Mouse (Mus musculus): ENCODE data around the gene Cldn14. TPM values are rescaled to one million over a fixed set of nuclear protein-coding genes. Genes with fewer than 3 reads are reported as not detected.

The Cldn14 gene
- polyA plus RNA-seq, 1 experiment from 2014 or later = 0.91 TPM

DNA sequence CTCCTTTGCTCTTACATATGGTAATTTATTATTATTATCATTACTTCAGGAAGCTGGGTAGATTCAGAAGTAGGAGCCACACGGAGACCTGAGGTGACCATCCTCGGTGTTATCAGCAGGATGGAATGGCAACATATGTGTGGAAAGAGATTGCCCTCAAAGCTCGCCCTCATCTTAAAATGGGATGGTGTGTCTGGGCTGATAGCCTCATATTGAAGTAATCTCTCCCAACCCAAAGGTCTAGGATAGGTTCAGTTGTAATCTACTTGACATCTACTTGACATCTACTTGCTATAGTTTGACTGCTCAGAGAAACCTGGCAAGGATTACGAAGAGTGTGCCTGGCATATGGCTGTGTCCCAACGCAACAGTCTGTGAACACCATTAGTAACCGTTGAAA is 64.3 kb downstream of the Cldn14 start:
- H3K4me2 ChIP-seq = no peak overlapping the region
- H3K4me1 ChIP-seq (replicated peaks) = peaks cover 6% of the 10 kb centered on the region; the same call in 1 of the 2 replicates
- no peaks in the 10 kb centered on the region for H3K9me3 ChIP-seq (replicated peaks)
- DNase-seq (no peak), ATAC-seq (ENCODE audit: low read depth) (no peak)
- H3K27ac ChIP-seq = no peak overlapping the region
- H3K9ac ChIP-seq = no peak overlapping the region
- 24% methylated on average over 6 of the region's 6 CpGs for WGBS (ENCODE audit: insufficient replicate concordance)
- H3K4me3 ChIP-seq (replicated peaks) = no peak overlapping the region
- H3K36me3 ChIP-seq = no peaks in the 10 kb centered on the region
- peaks cover 18% of the 10 kb centered on the region for H3K27me3 ChIP-seq

DNA sequence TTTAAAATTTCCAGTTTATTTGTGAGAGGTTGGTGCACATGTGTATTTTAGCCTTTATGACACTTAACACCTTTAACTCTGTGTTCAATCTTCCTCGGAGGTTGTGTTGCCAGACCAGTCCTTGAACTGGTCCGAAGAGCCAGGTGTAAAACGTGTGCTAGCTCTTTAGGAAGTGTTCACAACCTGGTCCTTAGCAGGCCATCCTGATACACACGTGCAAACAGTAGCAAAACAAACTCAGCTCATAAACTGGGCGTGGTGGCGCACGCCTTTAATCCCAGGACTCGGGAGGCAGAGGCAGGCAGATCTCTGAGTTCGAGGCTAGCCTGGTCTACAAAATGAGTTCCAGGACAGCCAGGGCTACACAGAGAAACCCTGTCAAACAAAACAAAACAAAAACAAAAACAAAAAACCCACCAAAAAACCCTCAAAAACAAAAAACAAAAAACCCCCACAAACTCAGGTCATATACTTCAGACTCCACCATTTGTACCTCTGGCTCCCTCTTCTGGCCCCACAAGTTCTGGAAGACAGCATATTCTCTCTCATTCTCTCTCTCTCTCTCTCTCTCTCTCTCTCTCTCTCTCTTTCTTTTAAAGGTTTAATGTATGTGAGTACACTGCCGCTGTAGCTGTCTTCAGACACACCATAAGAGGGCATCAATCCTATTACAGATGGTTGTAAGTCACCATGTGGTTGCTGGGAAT is 65.7 kb downstream of the Cldn14 start:
- no peak overlapping the region for H3K9ac ChIP-seq
- ATAC-seq (ENCODE audit: low read depth) = no peak
- no peaks in the 10 kb centered on the region for H3K36me3 ChIP-seq
- H3K4me3 ChIP-seq (replicated peaks) = no peak overlapping the region
- no peaks in the 10 kb centered on the region for H3K9me3 ChIP-seq (replicated peaks)
- H3K27me3 ChIP-seq = peaks cover 16% of the 10 kb centered on the region
- DNase-seq = no peak
- H3K27ac ChIP-seq = no peak overlapping the region
- no peak overlapping the region for H3K4me2 ChIP-seq
- H3K4me1 ChIP-seq (replicated peaks) = peaks cover 12% of the 10 kb centered on the region; the same call in 1 of the 2 replicates
- WGBS (ENCODE audit: insufficient replicate concordance) = 74% methylated on average over 10 of the region's 10 CpGs

- ATAC-seq (ENCODE audit: low read depth) (no peak), DNase-seq (no peak)
- Histone ChIP-seq H3K9me3 (replicated peaks) (no peaks in the 10 kb centered on the region), H3K4me3 (replicated peaks) (no peak overlapping the region), H3K27me3 (peaks cover 22% of the 10 kb centered on the region), H3K27ac (no peak overlapping the region), H3K4me2 (no peak overlapping the region), H3K36me3 (no peaks in the 10 kb centered on the region), H3K9ac (no peak overlapping the region), H3K4me1 (replicated peaks) (peaks cover 12% of the 10 kb centered on the region; the same call in 1 of the 2 replicates)
- 71% methylated on average over 10 of the region's 10 CpGs for WGBS (ENCODE audit: insufficient replicate concordance)
Observed at GRCm38 (mm10) chr16:93941781-93942567, 66.7 kb downstream of the Cldn14 start.

GRCm38 (mm10) chr16:93939961-93940360 is 68.7 kb downstream of the Cldn14 start:
- Histone ChIP-seq H3K27ac (no peak overlapping the region), H3K9ac (no peak overlapping the region), H3K4me3 (replicated peaks) (no peak overlapping the region), H3K27me3 (peaks cover 36% of the 10 kb centered on the region), H3K36me3 (no peaks in the 10 kb centered on the region), H3K4me2 (no peak overlapping the region), H3K4me1 (replicated peaks) (peaks cover 15% of the 10 kb centered on the region), H3K9me3 (replicated peaks) (no peaks in the 10 kb centered on the region)
- DNase-seq (no peak), ATAC-seq (ENCODE audit: low read depth) (no peak)
- 67% methylated on average over 4 of the region's 4 CpGs for WGBS (ENCODE audit: insufficient replicate concordance)

- H3K4me1 ChIP-seq (replicated peaks) = peaks cover 21% of the 10 kb centered on the region
- peak overlapping the region; percentile 56 for H3K4me2 ChIP-seq
- H3K9ac ChIP-seq = peak overlapping the region; percentile 28; the same call in 1 of the 2 replicates
- no peak overlapping the region for H3K27ac ChIP-seq
- DNase-seq = peak; percentile 41
- H3K4me3 ChIP-seq (replicated peaks) = peak overlapping the region; percentile 43
- peaks cover 40% of the 10 kb centered on the region for H3K27me3 ChIP-seq
- no peaks in the 10 kb centered on the region for H3K36me3 ChIP-seq
- 5% methylated on average over 16 of the region's 16 CpGs for WGBS (ENCODE audit: insufficient replicate concordance)
- ATAC-seq (ENCODE audit: low read depth) = no peak
- no peaks in the 10 kb centered on the region for H3K9me3 ChIP-seq (replicated peaks)
Observed at GRCm38 (mm10) chr16:93938400-93938846, 70.2 kb downstream of the Cldn14 start.

- WGBS (ENCODE audit: insufficient replicate concordance) = 25% methylated on average over 7 of the region's 7 CpGs
Observed at GRCm38 (mm10) chr16:93935009-93935408, 73.6 kb downstream of the Cldn14 start.

GRCm38 (mm10) chr16:93934588-93934987 is 74.0 kb downstream of the Cldn14 start:
- peak overlapping the region; percentile 15; the same call in 1 of the 2 replicates for H3K4me2 ChIP-seq

More at GRCm38 (mm10) chr16:93935009-93935408, 73.6 kb downstream of the Cldn14 start:
- no peak for DNase-seq
- Histone ChIP-seq H3K4me3 (replicated peaks) (no peak overlapping the region), H3K36me3 (no peaks in the 10 kb centered on the region), H3K27me3 (peaks cover 50% of the 10 kb centered on the region), H3K27ac (no peak overlapping the region), H3K4me2 (peak overlapping the region; percentile 15; the same call in 1 of the 2 replicates), H3K9ac (no peak overlapping the region), H3K9me3 (replicated peaks) (no peaks in the 10 kb centered on the region), H3K4me1 (replicated peaks) (peaks cover 15% of the 10 kb centered on the region)
- ATAC-seq (ENCODE audit: low read depth) = no peak

DNA sequence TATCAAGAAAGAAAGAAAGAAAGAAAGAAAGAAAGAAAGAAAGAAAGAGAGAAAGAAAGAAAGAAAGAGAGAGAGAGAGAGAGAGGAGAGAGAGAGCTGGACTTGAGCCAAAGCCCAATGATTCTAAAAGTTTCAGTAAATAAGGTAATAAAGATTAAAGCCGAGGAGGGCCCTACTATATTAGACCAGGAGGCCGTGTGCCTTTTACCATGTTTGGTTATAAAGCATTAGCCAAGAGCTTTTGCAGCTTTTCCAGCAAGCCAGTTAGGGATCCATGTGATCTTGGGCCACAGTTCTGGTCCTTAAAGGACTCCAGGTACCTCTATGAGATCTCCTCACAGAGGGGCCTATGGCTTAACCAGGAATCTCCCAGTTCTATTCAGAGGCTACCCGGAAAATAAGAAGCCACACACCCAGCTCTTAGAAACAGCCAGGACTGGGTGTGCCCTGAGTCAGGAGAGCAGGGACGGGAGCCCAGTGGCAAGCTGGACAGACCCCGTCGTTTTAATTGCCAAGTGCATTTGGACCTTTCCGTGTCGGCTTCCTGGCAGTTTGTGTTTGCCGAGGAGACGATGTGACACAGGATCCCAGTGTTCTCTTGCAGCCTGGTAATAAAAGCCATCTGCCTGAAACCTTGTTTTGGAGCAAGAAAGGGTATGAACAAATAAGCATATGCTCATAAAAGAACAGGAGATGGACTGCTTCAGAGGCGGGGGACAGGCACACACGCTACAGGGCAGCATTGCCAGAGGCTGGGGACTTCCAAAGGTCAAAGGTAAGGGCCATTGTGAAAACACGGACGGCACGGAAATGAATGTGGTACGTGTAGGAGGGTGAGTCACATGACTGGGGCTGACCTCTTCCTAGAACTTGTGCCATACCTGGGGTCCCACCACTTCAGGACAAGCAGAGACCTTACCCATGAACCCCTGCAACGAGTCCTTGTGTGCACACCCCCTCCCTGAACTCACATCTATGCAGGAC is 76.2 kb downstream of the Cldn14 start:
- no peak overlapping the region for H3K4me3 ChIP-seq (replicated peaks)
- no peaks in the 10 kb centered on the region for H3K36me3 ChIP-seq
- DNase-seq (no peak), ATAC-seq (ENCODE audit: low read depth) (no peak)
- peaks cover 47% of the 10 kb centered on the region for H3K27me3 ChIP-seq
- H3K9me3 ChIP-seq (replicated peaks) = no peaks in the 10 kb centered on the region
- no peak overlapping the region for H3K4me2 ChIP-seq
- no peak overlapping the region for H3K27ac ChIP-seq
- WGBS (ENCODE audit: insufficient replicate concordance) = 64% methylated on average over 17 of the region's 17 CpGs
- H3K9ac ChIP-seq = no peak overlapping the region
- peaks cover 9% of the 10 kb centered on the region for H3K4me1 ChIP-seq (replicated peaks)

More at GRCm38 (mm10) chr16:93934588-93934987, 74.0 kb downstream of the Cldn14 start:
- no peaks in the 10 kb centered on the region for H3K36me3 ChIP-seq
- no peak for DNase-seq
- peaks cover 50% of the 10 kb centered on the region for H3K27me3 ChIP-seq
- 26% methylated on average over 13 of the region's 13 CpGs for WGBS (ENCODE audit: insufficient replicate concordance)
- peaks cover 15% of the 10 kb centered on the region for H3K4me1 ChIP-seq (replicated peaks)
- H3K9ac ChIP-seq = no peak overlapping the region
- no peak for ATAC-seq (ENCODE audit: low read depth)
- H3K27ac ChIP-seq = no peak overlapping the region
- H3K4me3 ChIP-seq (replicated peaks) = no peak overlapping the region
- H3K9me3 ChIP-seq (replicated peaks) = no peaks in the 10 kb centered on the region

- WGBS (ENCODE audit: insufficient replicate concordance) = 64% methylated on average over 17 of the region's 17 CpGs
- Histone ChIP-seq H3K27ac (no peak overlapping the region; the same call in 1 of the 2 replicates), H3K4me3 (replicated peaks) (no peak overlapping the region), H3K9me3 (replicated peaks) (no peaks in the 10 kb centered on the region), H3K27me3 (peaks cover 18% of the 10 kb centered on the region), H3K4me2 (no peak overlapping the region), H3K9ac (no peak overlapping the region), H3K4me1 (replicated peaks) (peaks cover 1% of the 10 kb centered on the region; the same call in 1 of the 2 replicates), H3K36me3 (no peaks in the 10 kb centered on the region)
- peak; percentile 64 for ATAC-seq (ENCODE audit: low read depth)
- DNase-seq = no peak
Observed at GRCm38 (mm10) chr16:93929370-93930032, 79.1 kb downstream of the Cldn14 start.

GRCm38 (mm10) chr16:93925684-93926247 is 82.9 kb downstream of the Cldn14 start:
- Histone ChIP-seq H3K9me3 (replicated peaks) (no peaks in the 10 kb centered on the region), H3K36me3 (no peaks in the 10 kb centered on the region), H3K4me3 (replicated peaks) (no peak overlapping the region), H3K4me1 (replicated peaks) (0 out of 2 replicates have a peak, but pooled peaks cover 7% of the 10 kb centered on the region), H3K9ac (no peak overlapping the region), H3K4me2 (no peak overlapping the region), H3K27me3 (no peaks in the 10 kb centered on the region; the same call in 1 of the 2 replicates), H3K27ac (no peak overlapping the region)
- WGBS (ENCODE audit: insufficient replicate concordance) = 62% methylated on average over 8 of the region's 8 CpGs
- ATAC-seq (ENCODE audit: low read depth) (no peak), DNase-seq (no peak)

Measured in liver, embryonic 13.5 days (tissue).